Mouse (Mus musculus): ENCODE data around the gene Keap1.
A peak's percentile ranks its signal among the peaks of the same experiment; 100 is the strongest.
"Not testable (repeated sequence)": the region's sequence is repeated elsewhere in the genome, so short reads cannot be mapped to it uniquely, and the experiment has no call there.

The Keap1 gene

GRCm38 (mm10) chr9:21231551-21231950 is 7.6 kb downstream of the Keap1 start:
- DNase-seq (ENCODE audit: low spot score in 2 of 2) = no peak

GRCm38 (mm10) chr9:21227342-21227741 is 11.8 kb downstream of the Keap1 start:
- DNase-seq (ENCODE audit: low spot score in 2 of 2) = no peak

GRCm38 (mm10) chr9:21225415-21225758 is 13.8 kb downstream of the Keap1 start:
- DNase-seq (ENCODE audit: low spot score in 2 of 2) = no peak

- no peak for DNase-seq (ENCODE audit: low spot score in 2 of 2)
Measured at GRCm38 (mm10) chr9:21224576-21225414, 14.4 kb downstream of the Keap1 start.

- no peak for DNase-seq (ENCODE audit: low spot score in 2 of 2)
Measured at GRCm38 (mm10) chr9:21223906-21224305, 15.3 kb downstream of the Keap1 start.

- not testable (repeated sequence) for DNase-seq (ENCODE audit: low spot score in 2 of 2)
Measured at GRCm38 (mm10) chr9:21223490-21223889, 15.7 kb downstream of the Keap1 start.

- no peak for DNase-seq (ENCODE audit: low spot score in 2 of 2)
Measured at GRCm38 (mm10) chr9:21221383-21221929, 17.7 kb downstream of the Keap1 start.

GRCm38 (mm10) chr9:21220490-21221382 is 18.4 kb downstream of the Keap1 start:
- DNase-seq (ENCODE audit: low spot score in 2 of 2) = peak; percentile 89 to 91

- no peak for DNase-seq (ENCODE audit: low spot score in 2 of 2)
Measured at GRCm38 (mm10) chr9:21219820-21220219, 19.3 kb downstream of the Keap1 start.

GRCm38 (mm10) chr9:21216050-21216841 is 22.9 kb downstream of the Keap1 start:
- DNase-seq (ENCODE audit: low spot score in 2 of 2) = no peak

GRCm38 (mm10) chr9:21213617-21214190 is 25.5 kb downstream of the Keap1 start:
- no peak for DNase-seq (ENCODE audit: low spot score in 2 of 2)

- DNase-seq (ENCODE audit: low spot score in 2 of 2) = no peak
Measured at GRCm38 (mm10) chr9:21211624-21212023, 27.5 kb downstream of the Keap1 start.

GRCm38 (mm10) chr9:21210821-21211220 is 28.3 kb downstream of the Keap1 start:
- DNase-seq (ENCODE audit: low spot score in 2 of 2) = no peak

- no peak for DNase-seq (ENCODE audit: low spot score in 2 of 2)
Measured at GRCm38 (mm10) chr9:21208626-21209025, 30.5 kb downstream of the Keap1 start.

GRCm38 (mm10) chr9:21206848-21207247 is 32.3 kb downstream of the Keap1 start:
- no peak for DNase-seq (ENCODE audit: low spot score in 2 of 2)

GRCm38 (mm10) chr9:21204528-21205272 is 34.5 kb downstream of the Keap1 start:
- peak in 1 of 2 experiments; percentile 51 for DNase-seq (ENCODE audit: low spot score in 2 of 2)

- no peak for DNase-seq (ENCODE audit: low spot score in 2 of 2)
Measured at GRCm38 (mm10) chr9:21204156-21204527, 35.0 kb downstream of the Keap1 start.

GRCm38 (mm10) chr9:21198960-21199359 is 40.2 kb downstream of the Keap1 start:
- no peak for DNase-seq (ENCODE audit: low spot score in 2 of 2)

- DNase-seq (ENCODE audit: low spot score in 2 of 2) = peak; percentile 81 to 84
Measured at GRCm38 (mm10) chr9:21197981-21198380, 41.2 kb downstream of the Keap1 start.
